8 mouse cellular contexts compared by ENCODE assay signal in genomic region chr4:86886160-86886878, GRCm38 (mm10). TPM values are rescaled to one million over a fixed set of nuclear protein-coding genes. Genes with fewer than 3 reads are reported as not detected.
DNase-seq lines count a peak whose midpoint lies in the region; ATAC-seq and TF ChIP-seq lines count a peak whose summit lies in the region.

No protein-coding gene starts in this region.

- H3K4me2 ChIP-seq in forebrain, embryonic 12.5 days, result peak overlapping the region; percentile 35
- peak overlapping the region; percentile 34 for H3K4me2 ChIP-seq in hindbrain, embryonic 14.5 days (replicated peaks)
- H3K4me2 ChIP-seq in midbrain, postnatal 0 days (ENCODE audit: low read depth, low read length, poor library complexity, severe bottlenecking), result peak overlapping the region; percentile 33

- no peak for ATAC-seq in forebrain, embryonic 12.5 days (ENCODE audit: low FRiP score)
- ATAC-seq in hindbrain, embryonic 14.5 days (ENCODE audit: low FRiP score), result no peak
- no peak for ATAC-seq in midbrain, postnatal 0 days (ENCODE audit: low FRiP score)

- WGBS in forebrain, embryonic 12.5 days, result 40% methylated on average over 18 of the region's 18 CpGs
- 52% methylated on average over 18 of the region's 18 CpGs for WGBS in hindbrain, embryonic 14.5 days
- WGBS in liver, adult 2 months, result 24% methylated on average over 18 of the region's 18 CpGs
- 47% methylated on average over 18 of the region's 18 CpGs for WGBS in midbrain, postnatal 0 days

- peak; percentile 16 for DNase-seq in 416B (ENCODE audit: low read depth)
- peak; percentile 22 to 39 for DNase-seq in adrenal gland, adult 18-20 months (ENCODE audit: low spot score in 2 of 2)
- DNase-seq in hindbrain, embryonic 14.5 days (ENCODE audit: low spot score), result no peak
- peak; percentile 59 for DNase-seq in liver, adult 2 months (ENCODE audit: extremely low read depth, low read depth, low spot score)
- DNase-seq in midbrain, postnatal 0 days (ENCODE audit: low spot score), result peak; percentile 9
- DNase-seq in cerebellum, adult 9-11 months, result no peak
- no peak for DNase-seq in layer of hippocampus, postnatal 14 days (ENCODE audit: low spot score in 2 of 2)

- TF ChIP-seq CTCF in liver, adult 2 months (IDR thresholded peaks at IDR 0.05; ENCODE audit: low read depth, low read length), result no peak
- no peak for TF ChIP-seq CTCF in midbrain, postnatal 0 days (IDR thresholded peaks at IDR 0.05)

- no peaks in the 10 kb centered on the region; the same call in 1 of the 2 replicates for H3K79me2 ChIP-seq in liver, adult 2 months (ENCODE audit: control insufficient read depth, insufficient read depth, low read length)

- H3K9ac ChIP-seq in forebrain, embryonic 12.5 days, result no peak overlapping the region
- no peak overlapping the region for H3K9ac ChIP-seq in hindbrain, embryonic 14.5 days
- peak overlapping the region; percentile 42 for H3K9ac ChIP-seq in liver, adult 2 months (ENCODE audit: low read depth, low read length)
- H3K9ac ChIP-seq in midbrain, postnatal 0 days (replicated peaks; ENCODE audit: low read length, poor library complexity, severe bottlenecking), result no peak overlapping the region; the same call in 1 of the 2 replicates

- no peaks in the 10 kb centered on the region for H3K9me3 ChIP-seq in forebrain, embryonic 12.5 days
- H3K9me3 ChIP-seq in hindbrain, embryonic 14.5 days (ENCODE audit: control insufficient read depth, low read length), result no peaks in the 10 kb centered on the region
- H3K9me3 ChIP-seq in midbrain, postnatal 0 days (ENCODE audit: low read length), result no peaks in the 10 kb centered on the region

- no peak overlapping the region for H3K27ac ChIP-seq in forebrain, embryonic 12.5 days
- H3K27ac ChIP-seq in hindbrain, embryonic 14.5 days, result no peak overlapping the region
- H3K27ac ChIP-seq in liver, adult 2 months (replicated peaks; ENCODE audit: insufficient read depth, low read depth, low read length), result peak overlapping the region; percentile 80
- no peak overlapping the region for H3K27ac ChIP-seq in midbrain, postnatal 0 days (ENCODE audit: low read depth, low read length)

- TF ChIP-seq POLR2A in liver, adult 2 months (IDR thresholded peaks at IDR 0.05; ENCODE audit: extremely low read depth, insufficient read depth, low read length), result no peak

- H3K4me3 ChIP-seq in forebrain, embryonic 12.5 days (replicated peaks), result peak overlapping the region; percentile 4; the same call in 1 of the 2 replicates
- H3K4me3 ChIP-seq in hindbrain, embryonic 14.5 days (replicated peaks; ENCODE audit: low read length), result no peak overlapping the region
- peak overlapping the region; percentile 50 for H3K4me3 ChIP-seq in liver, adult 2 months (ENCODE audit: insufficient read depth, low read depth, low read length)
- H3K4me3 ChIP-seq in midbrain, postnatal 0 days (ENCODE audit: low read depth, low read length), result peak overlapping the region; percentile 3; the same call in 1 of the 2 replicates

- no peaks in the 10 kb centered on the region for H3K36me3 ChIP-seq in forebrain, embryonic 12.5 days (replicated peaks)
- H3K36me3 ChIP-seq in hindbrain, embryonic 14.5 days (replicated peaks; ENCODE audit: control insufficient read depth, insufficient read depth), result no peaks in the 10 kb centered on the region
- peaks cover 3% of the 10 kb centered on the region; the same call in 1 of the 2 replicates for H3K36me3 ChIP-seq in liver, adult 2 months (ENCODE audit: control insufficient read depth, insufficient read depth, low read length)
- no peaks in the 10 kb centered on the region for H3K36me3 ChIP-seq in midbrain, postnatal 0 days (ENCODE audit: insufficient read depth, low read length)

- no peaks in the 10 kb centered on the region for H3K27me3 ChIP-seq in forebrain, embryonic 12.5 days
- H3K27me3 ChIP-seq in hindbrain, embryonic 14.5 days (ENCODE audit: control insufficient read depth, insufficient read depth, low read length), result no peaks in the 10 kb centered on the region
- no peaks in the 10 kb centered on the region for H3K27me3 ChIP-seq in liver, adult 2 months (ENCODE audit: control insufficient read depth, insufficient read depth, low read length)
- H3K27me3 ChIP-seq in midbrain, postnatal 0 days (ENCODE audit: insufficient read depth, low read length), result no peaks in the 10 kb centered on the region

- H3K4me1 ChIP-seq in forebrain, embryonic 12.5 days, result no peaks in the 10 kb centered on the region
- H3K4me1 ChIP-seq in hindbrain, embryonic 14.5 days (replicated peaks; ENCODE audit: control insufficient read depth, insufficient read depth, low read length), result no peaks in the 10 kb centered on the region
- peaks cover 8% of the 10 kb centered on the region; the same call in 1 of the 2 replicates for H3K4me1 ChIP-seq in liver, adult 2 months (ENCODE audit: control insufficient read depth, insufficient read depth, low read length)
- no peaks in the 10 kb centered on the region for H3K4me1 ChIP-seq in midbrain, postnatal 0 days (ENCODE audit: insufficient read depth, low read length)

RNA-seq across cellular contexts. Expression of gene Acer2, which starts 12.1 kb away (rescaled TPM):
- 10 to 100 TPM; 20.5 to 36.3 TPM for total RNA-seq in adrenal gland, adult 18-20 months (2021)
- 12.1 and 12.4 TPM in 2 replicates for polyA plus RNA-seq in forebrain, embryonic 12.5 days (2016; fragmentation: Nextera tagmentation; extraction: Ambion mirVana)
- polyA plus RNA-seq in hindbrain, embryonic 14.5 days (2014; fragmentation: Nextera tagmentation; extraction: Ambion mirVana), result 18.4 and 24.6 TPM in 2 replicates
- 11.5 and 13.2 TPM in 2 replicates for total RNA-seq in liver, adult 2 months (2014; rRNA removed)
- 5.6 and 6.5 TPM in 2 replicates for polyA plus RNA-seq in liver, adult 2 months (2012; rRNA removed)
- 10.2 and 12.1 TPM in 2 replicates for total RNA-seq in midbrain, postnatal 0 days (2014; rRNA removed)
- polyA plus RNA-seq in midbrain, postnatal 0 days (2015; fragmentation: Nextera tagmentation; extraction: Ambion mirVana), result 12.8 and 14.0 TPM in 2 replicates
- total RNA-seq in layer of hippocampus, postnatal 14 days (2021), result 1 to 10 TPM; 3.4 to 4.3 TPM

RNA-seq across cellular contexts. Expression of gene Rps6, which starts 29.1 kb away (rescaled TPM):
- 100 to 1,000 TPM; 850 to 888 TPM for total RNA-seq in adrenal gland, adult 18-20 months (2021)
- polyA plus RNA-seq in forebrain, embryonic 12.5 days (2016; fragmentation: Nextera tagmentation; extraction: Ambion mirVana), result 508 and 518 TPM in 2 replicates
- 427 and 444 TPM in 2 replicates for polyA plus RNA-seq in hindbrain, embryonic 14.5 days (2014; fragmentation: Nextera tagmentation; extraction: Ambion mirVana)
- 380 and 503 TPM in 2 replicates for total RNA-seq in liver, adult 2 months (2014; rRNA removed)
- polyA plus RNA-seq in liver, adult 2 months (2012; rRNA removed), result 280 and 301 TPM in 2 replicates
- 941 and 988 TPM in 2 replicates for total RNA-seq in midbrain, postnatal 0 days (2014; rRNA removed)
- 310 and 336 TPM in 2 replicates for polyA plus RNA-seq in midbrain, postnatal 0 days (2015; fragmentation: Nextera tagmentation; extraction: Ambion mirVana)
- 100 to 1,000 TPM; 393 to 396 TPM for total RNA-seq in layer of hippocampus, postnatal 14 days (2021)

Comparison
In these comparisons a context has a peak if more than half of its experiments do, and no peak if none do; other contexts are left out.
1. DNase-seq: peak in 416B (single experiment), adrenal gland, adult 18-20 months (2 of 2), liver, adult 2 months (single experiment) and midbrain, postnatal 0 days (single experiment); none in hindbrain, embryonic 14.5 days (single experiment), cerebellum, adult 9-11 months (single experiment) and layer of hippocampus, postnatal 14 days (0 of 2).
2. Peak in every context shown above with its lines, with median percentiles within 50 percentile points of each other: H3K4me2 ChIP-seq.